Mouse (Mus musculus): ENCODE measurements around the gene Prr23a2.

DNA sequence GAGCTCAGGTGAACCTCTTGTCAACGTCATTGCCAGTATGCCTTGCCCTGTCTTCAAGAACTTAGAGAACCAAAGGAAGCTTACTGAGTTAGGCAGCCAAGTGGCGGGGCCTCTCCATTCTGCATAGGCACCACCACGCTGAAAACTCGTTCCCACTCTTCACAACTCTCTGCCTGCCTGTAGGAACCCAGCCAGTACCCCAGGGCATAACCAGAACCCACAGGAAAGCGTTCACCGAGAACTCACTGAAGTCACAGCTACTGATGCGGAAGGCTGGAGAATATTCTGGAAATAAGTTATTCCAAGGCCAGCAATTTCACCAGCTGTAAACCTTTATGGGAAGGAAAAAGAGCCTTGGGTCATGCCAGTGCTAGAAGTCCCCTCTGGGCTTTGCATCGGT, 48.7 kb upstream of the Prr23a2 start:
- no peak for TF ChIP-seq POLR2A (IDR thresholded peaks at IDR 0.05; ENCODE audit: insufficient read depth, low read depth, low read length)
- no peak for TF ChIP-seq EP300 (IDR thresholded peaks at IDR 0.05; ENCODE audit: insufficient read depth, low read depth, low read length)
- TF ChIP-seq CTCF (IDR thresholded peaks at IDR 0.05), result no peak
